Mouse (Mus musculus) midbrain, embryonic 16.5 days (tissue): ENCODE measurements at regions not wholly inside any gene's neighbourhood (a gene's known extent, or its start where the extent isn't known, plus 50 kb on each side); places are given as distances from the start of the nearest gene placed in this dataset.

Experiments
- ATAC-seq: fragments of 200-750 bp; cut with Nextera tagmentation; 2 replicates; pipeline ENCODE4 v1.8.0; 2017; ENCODE audit warnings: moderate TSS enrichment
- H3K27ac ChIP-seq: fragments of 300-500 bp; sonication (generic); 2 replicates; pipeline ENCODE4 v1.5.1; 2014; ENCODE audit warnings: mild to moderate bottlenecking, low read length, mixed read lengths
- H3K27me3 ChIP-seq: fragments of 300-500 bp; sonication (generic); 2 replicates; pipeline ENCODE4 v1.6.1; 2014; ENCODE audit warnings: low read depth, low read length, mixed read lengths; ENCODE audit not compliant: control insufficient read depth, insufficient read depth
- H3K36me3 ChIP-seq: fragments of 300-500 bp; sonication (generic); 2 replicates; pipeline ENCODE4 v1.6.1; 2014; ENCODE audit warnings: mild to moderate bottlenecking, low read length, moderate library complexity, mixed read lengths; ENCODE audit not compliant: control insufficient read depth, insufficient read depth
- H3K4me1 ChIP-seq: fragments of 300-500 bp; sonication (generic); 2 replicates; pipeline ENCODE4 v1.6.1; 2014; ENCODE audit warnings: mild to moderate bottlenecking, low read length, mixed read lengths; ENCODE audit not compliant: control insufficient read depth, insufficient read depth
- H3K4me2 ChIP-seq: fragments of 300-500 bp; sonication (generic); 2 replicates; pipeline ENCODE4 v1.6.1; 2014; ENCODE audit warnings: mild to moderate bottlenecking, low read length, mixed read lengths
- H3K4me3 ChIP-seq: fragments of 300-500 bp; sonication (generic); 2 replicates; pipeline ENCODE4 v1.5.1; 2014; ENCODE audit warnings: low read depth, mild to moderate bottlenecking, low read length, moderate library complexity, mixed read lengths
- H3K9ac ChIP-seq: fragments of 300-500 bp; sonication (generic); 2 replicates; pipeline ENCODE4 v1.6.1; 2014; ENCODE audit warnings: low read depth, low read length, mixed read lengths
- H3K9me3 ChIP-seq: fragments of 300-500 bp; sonication (generic); replicated peaks from 2 replicates; pipeline ENCODE4 v1.6.1; 2014; ENCODE audit warnings: mild to moderate bottlenecking, low read length, mixed read lengths; ENCODE audit not compliant: control insufficient read depth, poor library complexity, severe bottlenecking
- WGBS: fragments of 180-500 bp; shearing (Covaris S2); extraction: QIAGEN DNeasy Blood & Tissue Kit; methylation state at CpG from one replicate; pipeline ENCODE4 v1.1.7; 2014; 5-methylcytosine and 5-hydroxymethylcytosine counted together

GRCm38 (mm10) chr1:97555565-97555955, 106.3 kb downstream of the D1Ertd622e start:
- Histone ChIP-seq H3K27me3 (no peaks in the 10 kb centered on the region), H3K4me1 (peaks cover 2% of the 10 kb centered on the region; the same call in 1 of the 2 replicates), H3K9ac (no peak overlapping the region), H3K9me3 (no peaks in the 10 kb centered on the region), H3K27ac (no peak overlapping the region), H3K4me2 (no peak overlapping the region), H3K4me3 (no peak overlapping the region), H3K36me3 (no peaks in the 10 kb centered on the region)
- ATAC-seq: no peak
- 100% methylated on average over 1 of the region's 1 CpGs for WGBS

GRCm38 (mm10) chr1:97554936-97555564, 106.8 kb downstream of the D1Ertd622e start:
- Histone ChIP-seq H3K27ac (no peak overlapping the region), H3K36me3 (no peaks in the 10 kb centered on the region), H3K4me1 (peaks cover 2% of the 10 kb centered on the region; the same call in 1 of the 2 replicates), H3K4me3 (no peak overlapping the region), H3K9ac (no peak overlapping the region), H3K27me3 (no peaks in the 10 kb centered on the region), H3K4me2 (no peak overlapping the region), H3K9me3 (no peaks in the 10 kb centered on the region)
- WGBS: 80% methylated on average over 6 of the region's 6 CpGs
- no peak for ATAC-seq

DNA sequence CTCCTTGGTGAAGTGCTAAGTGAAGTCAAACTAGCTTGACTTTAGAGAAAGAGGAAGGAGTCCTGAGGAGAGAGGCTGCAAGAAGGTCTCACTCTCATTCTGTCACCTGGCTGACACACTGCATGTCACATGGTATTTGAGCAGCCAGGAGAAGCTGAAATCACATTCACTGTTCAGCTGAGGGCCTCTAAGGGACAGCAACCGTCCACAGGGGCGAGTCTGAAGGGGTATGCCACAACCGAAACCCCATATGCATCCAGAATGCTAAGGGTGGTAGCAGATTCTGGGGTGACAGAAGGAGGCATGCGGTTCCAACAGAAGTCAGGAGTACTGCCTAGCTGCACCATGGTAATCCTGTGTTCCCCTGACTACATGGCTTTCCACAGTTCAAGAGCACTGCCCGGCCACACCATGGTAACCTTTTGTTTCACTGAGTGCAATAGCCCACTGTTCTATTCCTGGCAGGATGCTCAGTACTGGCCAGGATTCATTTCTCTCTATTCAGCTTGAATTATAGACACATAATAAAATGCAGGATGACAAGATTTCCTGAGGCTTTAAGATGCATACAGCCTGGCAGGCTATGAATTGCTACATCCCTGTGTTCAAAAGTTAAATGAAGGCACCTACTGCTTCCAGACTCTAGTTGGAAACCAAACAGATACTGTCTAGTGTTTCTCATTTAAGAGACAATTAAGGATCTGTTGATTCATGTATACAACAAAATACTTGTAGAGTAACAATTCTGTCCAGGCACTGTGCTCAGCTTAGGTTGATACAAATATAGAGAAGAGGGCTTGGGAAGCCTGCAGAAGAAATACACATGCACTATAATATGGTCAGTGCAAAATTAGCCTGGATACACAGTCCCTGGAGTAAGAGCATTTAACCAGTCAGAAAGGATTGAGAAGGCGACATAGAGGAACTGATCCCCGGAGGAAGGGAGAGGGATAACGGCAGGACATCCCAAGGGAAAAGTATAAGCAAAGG, 108.1 kb downstream of the D1Ertd622e start:
- WGBS: 50% methylated on average over 8 of the region's 8 CpGs
- Histone ChIP-seq H3K9me3 (no peaks in the 10 kb centered on the region), H3K27ac (peak overlapping the region; percentile 26; the same call in 1 of the 2 replicates), H3K36me3 (no peaks in the 10 kb centered on the region), H3K4me3 (no peak overlapping the region), H3K27me3 (no peaks in the 10 kb centered on the region), H3K9ac (no peak overlapping the region), H3K4me1 (peaks cover 2% of the 10 kb centered on the region; the same call in 1 of the 2 replicates), H3K4me2 (no peak overlapping the region)
- peak; percentile 97 for ATAC-seq

GRCm38 (mm10) chr1:97552886-97553285, 109.0 kb downstream of the D1Ertd622e start:
- H3K4me2 ChIP-seq: no peak overlapping the region
- WGBS: 84% methylated on average over 2 of the region's 2 CpGs

GRCm38 (mm10) chr1:97541162-97541493, 120.7 kb downstream of the D1Ertd622e start:
- Histone ChIP-seq H3K9ac (no peak overlapping the region), H3K27ac (no peak overlapping the region), H3K4me2 (no peak overlapping the region), H3K4me1 (peaks cover 11% of the 10 kb centered on the region), H3K27me3 (no peaks in the 10 kb centered on the region), H3K4me3 (no peak overlapping the region), H3K9me3 (no peaks in the 10 kb centered on the region), H3K36me3 (no peaks in the 10 kb centered on the region)
- peak; percentile 41; the same call in 1 of the 2 replicates for ATAC-seq

More at GRCm38 (mm10) chr1:97552886-97553285, 109.0 kb downstream of the D1Ertd622e start:
- ATAC-seq: no peak
- Histone ChIP-seq H3K27me3 (no peaks in the 10 kb centered on the region), H3K9me3 (no peaks in the 10 kb centered on the region), H3K9ac (no peak overlapping the region), H3K4me3 (no peak overlapping the region), H3K4me1 (peaks cover 2% of the 10 kb centered on the region; the same call in 1 of the 2 replicates), H3K36me3 (no peaks in the 10 kb centered on the region), H3K27ac (no peak overlapping the region)

- Histone ChIP-seq H3K4me1 (peaks cover 11% of the 10 kb centered on the region), H3K9me3 (no peaks in the 10 kb centered on the region), H3K27ac (peak overlapping the region; percentile 47), H3K36me3 (no peaks in the 10 kb centered on the region), H3K4me3 (no peak overlapping the region), H3K9ac (no peak overlapping the region), H3K27me3 (no peaks in the 10 kb centered on the region), H3K4me2 (peak overlapping the region; percentile 28)
- ATAC-seq: peak; percentile 93
- WGBS: 10% methylated on average over 16 of the region's 16 CpGs
Observed at GRCm38 (mm10) chr1:97540291-97541161, 121.3 kb downstream of the D1Ertd622e start.

- ATAC-seq: no peak
- no peaks in the 10 kb centered on the region for H3K9me3 ChIP-seq
Observed at GRCm38 (mm10) chr1:97496915-97497314, 165.0 kb downstream of the D1Ertd622e start.

GRCm38 (mm10) chr1:97479921-97480320, 182.0 kb downstream of the D1Ertd622e start:
- Histone ChIP-seq H3K27me3 (no peaks in the 10 kb centered on the region), H3K36me3 (no peaks in the 10 kb centered on the region), H3K4me3 (no peak overlapping the region), H3K9me3 (no peaks in the 10 kb centered on the region), H3K4me2 (no peak overlapping the region), H3K27ac (no peak overlapping the region), H3K9ac (no peak overlapping the region), H3K4me1 (no peaks in the 10 kb centered on the region)
- 59% methylated on average over 2 of the region's 2 CpGs for WGBS
- ATAC-seq: no peak

More at GRCm38 (mm10) chr1:97496915-97497314, 165.0 kb downstream of the D1Ertd622e start:
- H3K4me1 ChIP-seq: no peaks in the 10 kb centered on the region
- H3K9ac ChIP-seq: no peak overlapping the region
- 71% methylated on average over 1 of the region's 1 CpGs for WGBS
- H3K4me3 ChIP-seq: no peak overlapping the region
- no peak overlapping the region for H3K27ac ChIP-seq
- H3K4me2 ChIP-seq: no peak overlapping the region
- H3K27me3 ChIP-seq: no peaks in the 10 kb centered on the region
- H3K36me3 ChIP-seq: no peaks in the 10 kb centered on the region
